Mouse (Mus musculus): ENCODE data around the gene Ifna1.
"Not testable (repeated sequence)": the region's sequence is repeated elsewhere in the genome, so short reads cannot be mapped to it uniquely, and the experiment has no call there.

Gene Ifna1

GRCm38 (mm10) chr4:88849698-88850097 is at the start of gene Ifna1:
TSS of gene Ifna1 (plus strand) at chr4:88850087.
- no peak for DNase-seq

- not testable (repeated sequence) for DNase-seq
These were observed 46.9 kb upstream of the Ifna1 start, which contains the start of gene Gm13287 for GRCm38 (mm10) chr4:88802954-88803353. TSS of gene Gm13287 (plus strand) at chr4:88803254.

GRCm38 (mm10) chr4:88805231-88805630 is 44.7 kb upstream of the Ifna1 start, which contains the start of gene Gm13288:
TSS of gene Gm13288 (plus strand) at chr4:88805531.
- not testable (repeated sequence) for DNase-seq

- DNase-seq = peak; percentile 20 to 58
These were observed 44.1 kb upstream of the Ifna1 start for GRCm38 (mm10) chr4:88805761-88806160.

GRCm38 (mm10) chr4:88815928-88816327 is 34.0 kb upstream of the Ifna1 start, which contains the start of gene Ifna7:
TSS of gene Ifna7 (plus strand) at chr4:88816228.
- DNase-seq = no peak

GRCm38 (mm10) chr4:88819659-88820058 is 30.2 kb upstream of the Ifna1 start, which contains the start of gene Ifna11:
TSS of gene Ifna11 (plus strand) at chr4:88819959.
- DNase-seq = no peak

GRCm38 (mm10) chr4:88822995-88823394 is 26.9 kb upstream of the Ifna1 start:
- peak in 1 of 2 experiments; percentile 24 for DNase-seq

GRCm38 (mm10) chr4:88827116-88827515 is 22.8 kb upstream of the Ifna1 start, which contains the start of gene Ifna6:
TSS of gene Ifna6 (plus strand) at chr4:88827416.
- DNase-seq = not testable (repeated sequence)

- DNase-seq = peak in 1 of 2 experiments; percentile 24
These were observed 19.4 kb upstream of the Ifna1 start for GRCm38 (mm10) chr4:88830523-88830922.

GRCm38 (mm10) chr4:88835225-88835624 is 14.7 kb upstream of the Ifna1 start, which contains the start of gene Ifna5:
TSS of gene Ifna5 (plus strand) at chr4:88835525.
- not testable (repeated sequence) for DNase-seq

GRCm38 (mm10) chr4:88838828-88839227 is 11.1 kb upstream of the Ifna1 start:
- DNase-seq = peak in 1 of 2 experiments; percentile 32

- no peak for DNase-seq
These were observed 9.8 kb upstream of the Ifna1 start for GRCm38 (mm10) chr4:88840058-88840457.

GRCm38 (mm10) chr4:88841438-88841911 is 8.4 kb upstream of the Ifna1 start, which contains the start of gene Ifna4:
TSS of gene Ifna4 (plus strand) at chr4:88841861.
- no peak for DNase-seq

GRCm38 (mm10) chr4:88845334-88845733 is 4.6 kb upstream of the Ifna1 start:
- DNase-seq = no peak

- DNase-seq = no peak
These were observed 1.3 kb downstream of the Ifna1 start for GRCm38 (mm10) chr4:88851026-88851763.

- no peak for DNase-seq
These were observed 9.3 kb downstream of the Ifna1 start for GRCm38 (mm10) chr4:88859214-88859613.

- DNase-seq = no peak
These were observed 13.4 kb downstream of the Ifna1 start for GRCm38 (mm10) chr4:88863309-88863708.

GRCm38 (mm10) chr4:88864599-88864998 is 14.7 kb downstream of the Ifna1 start:
- DNase-seq = no peak

- peak in 1 of 2 experiments; percentile 7 for DNase-seq
These were observed 15.2 kb downstream of the Ifna1 start for GRCm38 (mm10) chr4:88865011-88865569.

GRCm38 (mm10) chr4:88867366-88867925 is 17.6 kb downstream of the Ifna1 start:
- DNase-seq = peak; percentile 73 to 79

- peak; percentile 15 to 42 for DNase-seq
These were observed 18.3 kb downstream of the Ifna1 start for GRCm38 (mm10) chr4:88867926-88868911.

GRCm38 (mm10) chr4:88872691-88873090 is 22.8 kb downstream of the Ifna1 start:
- peak in 1 of 2 experiments; percentile 24 for DNase-seq
